Mouse (Mus musculus): Measurements from ENCODE around the gene Zfp385a.

Zfp385a gene

GRCm38 (mm10) chr15:103336996-103337667, 2.8 kb downstream of the Zfp385a start:
- DNase-seq (ENCODE audit: low spot score): no peak

DNA sequence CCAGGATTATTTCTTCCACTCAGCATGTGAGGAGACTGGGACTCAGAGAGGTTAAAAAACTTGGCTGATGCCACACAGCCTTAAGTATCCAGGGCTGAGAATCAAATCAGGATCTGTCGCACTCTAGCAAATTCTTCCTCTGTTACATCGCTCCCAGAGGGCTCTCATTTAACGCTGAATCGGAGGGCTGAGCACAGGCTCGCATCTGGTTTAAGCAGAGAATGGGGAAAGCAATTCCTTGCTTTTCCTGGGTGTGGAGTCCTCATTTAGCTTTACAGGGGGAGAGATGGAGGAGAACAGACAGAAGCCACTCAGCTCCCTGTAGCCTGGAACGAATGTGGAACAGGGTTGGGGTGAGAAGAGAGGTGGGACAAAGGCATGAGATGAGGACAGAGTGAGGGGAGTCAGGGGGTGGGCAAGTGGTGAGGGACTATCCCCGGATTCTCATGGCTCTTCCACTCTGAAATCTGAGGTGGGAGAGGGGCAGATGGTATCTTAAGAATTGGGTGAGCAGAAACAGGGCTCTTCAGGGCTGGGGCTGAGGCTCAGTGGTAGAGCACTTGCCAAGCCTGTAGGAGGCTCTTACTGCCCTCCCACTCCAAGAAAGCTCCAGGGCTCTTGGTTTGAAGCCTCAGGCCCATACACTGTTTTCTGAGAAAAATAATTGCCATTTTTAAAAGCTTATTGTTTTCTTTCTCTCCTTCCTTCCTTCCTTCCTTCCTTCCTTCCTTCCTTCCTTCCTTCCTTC, 4.2 kb downstream of the Zfp385a start:
- no peak for DNase-seq (ENCODE audit: low spot score)

- DNase-seq (ENCODE audit: low spot score): no peak
These were observed 4.9 kb downstream of the Zfp385a start for GRCm38 (mm10) chr15:103335040-103335439.

- no peak for DNase-seq (ENCODE audit: low spot score)
These were observed 5.7 kb downstream of the Zfp385a start for GRCm38 (mm10) chr15:103334194-103334593.

DNA sequence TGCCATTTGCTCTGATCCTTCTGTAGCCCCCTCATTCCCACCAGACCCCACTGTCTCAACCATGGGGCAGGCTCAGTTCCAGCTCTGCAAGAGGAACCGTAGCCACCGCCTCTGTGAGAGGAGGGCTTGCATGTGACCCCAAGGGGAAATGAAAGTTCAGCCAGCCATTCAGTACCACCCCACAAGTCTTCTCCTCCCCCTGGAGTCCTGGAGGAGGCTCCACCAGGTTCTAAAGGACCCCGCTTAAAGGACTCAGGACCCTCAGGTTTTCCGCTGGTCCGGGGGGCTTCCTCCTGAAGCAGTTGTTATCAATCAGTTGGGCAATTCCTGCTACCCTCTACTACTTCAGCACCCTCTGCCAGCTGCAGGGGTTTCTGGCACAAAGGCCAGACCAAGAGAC, 6.2 kb downstream of the Zfp385a start:
- DNase-seq (ENCODE audit: low spot score): no peak

DNA sequence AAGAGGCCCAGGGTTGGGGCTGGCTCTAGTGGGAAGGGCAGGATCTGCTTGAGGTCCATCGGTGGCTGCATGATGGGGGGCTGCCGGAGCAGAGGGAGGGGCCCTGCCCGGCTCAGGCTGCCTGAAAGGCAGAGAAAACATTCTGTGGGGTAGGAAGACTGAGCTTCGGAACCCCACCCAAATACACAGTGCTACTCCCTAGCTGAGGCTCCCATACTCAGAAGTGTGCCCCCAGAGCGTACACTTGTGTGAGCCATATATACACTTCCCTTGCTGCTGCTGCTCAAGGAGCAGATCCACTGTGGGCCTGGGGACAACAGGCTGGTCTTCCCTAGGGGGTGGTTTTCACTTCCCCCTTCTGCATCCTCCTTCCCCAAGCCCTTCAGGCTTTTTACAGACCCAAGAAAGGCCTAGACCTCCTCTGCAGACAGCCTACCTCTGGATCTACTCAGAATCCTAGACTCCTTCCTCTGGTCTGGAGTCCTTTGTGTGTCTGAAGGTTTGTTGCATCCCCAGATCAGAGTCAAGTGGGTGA, 6.7 kb downstream of the Zfp385a start:
- DNase-seq (ENCODE audit: low spot score): no peak

GRCm38 (mm10) chr15:103323455-103324247, 16.2 kb downstream of the Zfp385a start:
- DNase-seq (ENCODE audit: low spot score): peak; percentile 65

- DNase-seq (ENCODE audit: low spot score): no peak
These were observed 16.8 kb downstream of the Zfp385a start for GRCm38 (mm10) chr15:103323070-103323454.

DNA sequence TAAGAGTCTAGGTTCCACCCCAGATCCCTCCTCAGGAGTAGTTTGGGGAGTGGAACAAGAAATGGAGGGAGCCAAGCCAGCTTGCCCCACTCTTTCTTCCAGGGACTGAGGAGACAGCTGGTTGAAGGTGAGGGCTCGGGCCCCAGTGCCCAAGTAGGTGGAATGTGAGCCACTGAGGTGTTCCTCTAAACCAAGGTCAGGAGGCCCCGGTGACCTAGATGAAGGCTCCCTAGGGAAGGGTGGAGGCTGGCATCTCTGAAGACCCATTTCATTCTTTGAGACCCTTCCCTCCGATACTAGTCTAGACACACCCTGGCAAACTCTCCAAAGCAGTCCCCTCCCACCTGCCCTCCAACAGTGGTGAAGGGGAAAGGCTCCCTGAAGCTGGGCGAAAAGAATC, 17.5 kb downstream of the Zfp385a start:
- DNase-seq (ENCODE audit: low spot score): no peak

DNA sequence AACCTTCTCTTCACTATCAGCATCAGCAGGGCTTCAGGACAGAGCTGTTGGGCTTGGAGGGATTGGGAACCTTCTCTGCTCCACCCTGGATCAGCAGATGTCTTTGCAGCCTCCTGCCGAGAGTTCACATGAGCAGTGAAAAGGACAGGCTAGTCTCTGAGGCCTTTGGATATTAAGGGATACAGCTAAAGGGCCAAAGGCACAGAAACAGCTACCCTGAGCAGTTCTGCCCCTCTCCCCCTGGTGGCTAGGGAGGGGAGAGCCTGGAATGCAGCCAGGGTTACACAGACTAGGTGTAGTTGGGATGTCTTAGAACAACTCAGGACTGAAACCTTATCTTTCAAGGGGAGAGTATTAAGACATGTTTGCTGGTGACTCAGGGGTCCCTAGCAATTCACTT, 18.8 kb downstream of the Zfp385a start:
- DNase-seq (ENCODE audit: low spot score): no peak

DNA sequence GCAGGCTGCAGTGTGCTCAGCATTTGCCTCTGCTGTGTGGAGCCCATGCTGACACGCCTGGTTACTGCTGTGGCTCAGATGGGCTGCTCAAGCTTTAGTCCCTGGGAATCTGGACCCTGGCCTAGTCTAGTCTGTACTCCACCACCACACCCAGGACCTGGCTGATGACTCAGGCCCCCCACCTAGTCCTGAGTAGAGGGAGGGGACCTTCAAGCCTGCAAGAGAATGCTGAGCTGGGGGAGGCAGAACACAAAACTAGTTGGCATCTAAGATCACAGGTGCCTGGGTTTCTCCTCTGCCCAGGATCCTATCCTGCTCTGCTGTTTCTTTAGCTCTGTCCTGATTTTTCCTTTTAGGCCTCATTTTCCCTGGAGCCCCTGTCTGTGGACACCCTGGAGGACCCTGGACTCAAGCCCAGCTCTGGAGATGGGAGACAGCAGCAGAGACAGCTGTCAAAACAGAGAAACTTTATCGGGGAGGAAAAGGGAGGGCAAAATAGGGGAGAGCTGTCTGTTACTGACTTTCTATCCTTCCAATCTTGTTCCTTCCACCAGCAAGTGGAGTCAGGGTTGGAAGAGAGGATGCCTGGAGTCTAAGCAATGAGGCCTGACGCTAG, 21.6 kb downstream of the Zfp385a start:
- no peak for DNase-seq (ENCODE audit: low spot score)

GRCm38 (mm10) chr15:103317731-103318130, 22.2 kb downstream of the Zfp385a start:
- DNase-seq (ENCODE audit: low spot score): no peak

DNA sequence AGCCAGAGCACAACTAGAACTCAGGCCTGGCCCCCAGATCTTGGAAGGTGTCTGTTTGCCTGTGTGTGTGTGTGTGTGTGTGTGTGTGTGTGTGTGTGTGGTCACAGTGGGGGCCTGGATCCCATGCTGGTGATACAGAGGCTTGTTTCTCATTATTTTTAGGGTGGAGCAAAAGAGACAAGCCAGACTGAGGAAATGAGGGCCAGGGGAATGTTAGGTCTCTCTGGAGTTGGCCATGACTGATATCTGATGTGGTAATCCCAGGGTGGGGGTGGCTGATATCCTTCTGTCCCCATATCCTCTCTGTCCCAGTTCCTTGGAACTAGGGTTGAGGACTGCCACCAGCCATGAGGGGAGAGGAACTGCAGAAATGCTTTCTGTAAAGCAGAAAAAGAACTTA, 22.8 kb downstream of the Zfp385a start:
- DNase-seq (ENCODE audit: low spot score): no peak

GRCm38 (mm10) chr15:103315979-103316776, 23.7 kb downstream of the Zfp385a start:
- no peak for DNase-seq (ENCODE audit: low spot score)

- no peak for DNase-seq (ENCODE audit: low spot score)
These were observed 24.8 kb downstream of the Zfp385a start for GRCm38 (mm10) chr15:103315011-103315502.

DNA sequence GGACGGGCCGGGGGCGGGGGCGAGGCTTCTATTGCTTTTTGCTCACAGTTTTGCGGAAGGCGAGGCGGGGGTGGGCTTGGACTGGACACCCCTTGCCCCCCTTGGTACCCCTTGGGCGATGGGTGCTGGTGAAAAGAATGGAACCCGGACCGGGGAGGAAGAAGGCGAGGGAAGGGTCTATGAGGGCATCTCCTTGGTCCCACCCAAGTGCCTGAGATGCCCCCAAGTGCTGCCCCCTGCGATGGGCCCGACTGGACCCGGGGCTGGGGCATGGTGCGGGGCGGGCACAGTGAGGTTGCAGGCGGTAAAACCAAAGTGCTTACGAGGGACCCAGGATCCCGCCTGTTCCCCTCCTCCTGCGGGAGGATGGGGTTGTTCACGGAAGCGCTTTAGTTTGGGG, 25.7 kb downstream of the Zfp385a start:
- no peak for DNase-seq (ENCODE audit: low spot score)

- peak; percentile 54 for DNase-seq (ENCODE audit: low spot score)
These were observed 26.3 kb downstream of the Zfp385a start for GRCm38 (mm10) chr15:103313495-103314095.

DNA sequence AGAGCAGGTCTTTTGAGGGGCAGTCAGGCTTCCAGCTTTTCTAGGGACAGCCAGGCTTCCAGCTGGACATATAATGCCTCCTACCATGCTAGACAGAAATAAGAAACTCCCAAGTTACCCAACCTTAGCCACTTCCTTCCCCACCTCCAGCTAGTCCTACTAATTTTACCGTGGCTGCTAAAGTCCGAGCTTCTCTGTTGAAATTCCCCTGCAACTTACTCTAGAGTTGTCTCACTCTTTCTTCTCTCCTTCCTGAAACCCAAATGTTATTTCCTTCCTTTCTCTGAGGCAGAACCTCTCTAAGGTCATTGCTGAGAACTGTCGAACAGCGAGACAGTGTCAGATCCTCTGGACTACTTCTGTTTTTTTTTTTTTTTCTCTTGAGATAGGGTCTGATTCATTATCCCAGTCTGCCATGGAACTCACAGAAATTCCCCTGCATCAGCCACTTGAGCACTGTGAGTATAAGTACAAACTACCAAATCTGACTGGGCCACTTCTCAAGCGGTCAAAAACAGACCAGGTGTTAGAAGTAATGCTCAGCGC, 29.5 kb downstream of the Zfp385a start, which contains the start of gene Gpr84:
TSS of gene Gpr84 (minus strand) at position 248 of the 546 bp plus-strand sequence.
- no peak for DNase-seq (ENCODE audit: low spot score)

- no peak for DNase-seq (ENCODE audit: low spot score)
These were observed 30.9 kb downstream of the Zfp385a start for GRCm38 (mm10) chr15:103308876-103309580.
